Mouse (Mus musculus): ENCODE results near the gene Gcg.

The Gcg gene

GRCm38 (mm10) chr2:62483550-62483949, at the start of gene Gcg:
Gene Gcg (minus strand): TSS chr2:62483650.
- no peak for DNase-seq

- DNase-seq, result no peak
Observed at GRCm38 (mm10) chr2:62531065-62531464, 47.6 kb upstream of the Gcg start.

- no peak for DNase-seq
Observed at GRCm38 (mm10) chr2:62526399-62526798, 42.9 kb upstream of the Gcg start.

- no peak for DNase-seq
Observed at GRCm38 (mm10) chr2:62517790-62518189, 34.3 kb upstream of the Gcg start.

- no peak for DNase-seq
Observed at GRCm38 (mm10) chr2:62514477-62514876, 31.0 kb upstream of the Gcg start.

GRCm38 (mm10) chr2:62513477-62513876, 30.0 kb upstream of the Gcg start:
- no peak for DNase-seq

GRCm38 (mm10) chr2:62507130-62507529, 23.7 kb upstream of the Gcg start:
- DNase-seq, result no peak

GRCm38 (mm10) chr2:62506441-62506840, 23.0 kb upstream of the Gcg start:
- no peak for DNase-seq

- no peak for DNase-seq
Observed at GRCm38 (mm10) chr2:62504269-62504796, 20.9 kb upstream of the Gcg start.

GRCm38 (mm10) chr2:62503326-62503725, 19.9 kb upstream of the Gcg start:
- no peak for DNase-seq

- DNase-seq, result no peak
Observed at GRCm38 (mm10) chr2:62502516-62502915, 19.1 kb upstream of the Gcg start.

GRCm38 (mm10) chr2:62498821-62499220, 15.4 kb upstream of the Gcg start:
- no peak for DNase-seq

GRCm38 (mm10) chr2:62498086-62498485, 14.6 kb upstream of the Gcg start:
- no peak for DNase-seq

GRCm38 (mm10) chr2:62497333-62498002, 14.0 kb upstream of the Gcg start:
- no peak for DNase-seq

- DNase-seq, result no peak
Observed at GRCm38 (mm10) chr2:62495407-62495806, 12.0 kb upstream of the Gcg start.

- DNase-seq, result no peak
Observed at GRCm38 (mm10) chr2:62489832-62490231, 6.4 kb upstream of the Gcg start.

- DNase-seq, result no peak
Observed at GRCm38 (mm10) chr2:62484906-62485305, 1.5 kb upstream of the Gcg start.

GRCm38 (mm10) chr2:62480285-62481198, 2.9 kb downstream of the Gcg start:
- no peak for DNase-seq

GRCm38 (mm10) chr2:62469551-62469950, 13.9 kb downstream of the Gcg start:
- no peak for DNase-seq

- no peak for DNase-seq
Observed at GRCm38 (mm10) chr2:62463287-62463686, 20.2 kb downstream of the Gcg start.

- DNase-seq, result no peak
Observed at GRCm38 (mm10) chr2:62462174-62462573, 21.3 kb downstream of the Gcg start.

- no peak for DNase-seq
Observed at GRCm38 (mm10) chr2:62460815-62461450, 22.5 kb downstream of the Gcg start.

- DNase-seq, result no peak
Observed at GRCm38 (mm10) chr2:62460231-62460710, 23.2 kb downstream of the Gcg start.
